Mouse (Mus musculus) brain, embryonic 14.5 days (tissue): ENCODE results near the gene Rexo4.

Experiments used
- CTCF ChIP-seq: fragments of 200-500 bp; IDR thresholded peaks from 2 replicates; pipeline ENCODE4 v1.5.1; 2012; ENCODE audit warnings: inconsistent platforms, mild to moderate bottlenecking, moderate library complexity, borderline replicate concordance; ENCODE audit not compliant: insufficient read depth, insufficient read length; ENCODE audit errors: extremely low read depth
- POLR2A ChIP-seq: fragments of 200-500 bp; IDR thresholded peaks from 2 replicates; pipeline ENCODE4 v1.6.1; 2012; ENCODE audit warnings: mild to moderate bottlenecking, inconsistent platforms, borderline replicate concordance; ENCODE audit not compliant: poor library complexity, insufficient read depth, insufficient read length, severe bottlenecking; ENCODE audit errors: extremely low read depth

GRCm38 (mm10) chr2:26927745-26928476, 36.3 kb downstream of the Rexo4 start:
- TF ChIP-seq CTCF = no peak
- TF ChIP-seq POLR2A = no peak
